Mouse (Mus musculus) adrenal gland, adult 18-20 months (tissue): ENCODE measurements at regions not wholly inside any gene's neighbourhood (a gene's known extent, or its start where the extent isn't known, plus 50 kb on each side); places are given as distances from the start of the nearest gene placed in this dataset.
A peak's percentile ranks its signal among the peaks of the same experiment; 100 is the strongest.

ENCODE experiments used
- DNase-seq, 2 experiments: peaks; one replicate each; pipeline ENCODE4 v3.0.0; 2021 to 2022; ENCODE audit warnings: low spot score in 2 of 2

DNA sequence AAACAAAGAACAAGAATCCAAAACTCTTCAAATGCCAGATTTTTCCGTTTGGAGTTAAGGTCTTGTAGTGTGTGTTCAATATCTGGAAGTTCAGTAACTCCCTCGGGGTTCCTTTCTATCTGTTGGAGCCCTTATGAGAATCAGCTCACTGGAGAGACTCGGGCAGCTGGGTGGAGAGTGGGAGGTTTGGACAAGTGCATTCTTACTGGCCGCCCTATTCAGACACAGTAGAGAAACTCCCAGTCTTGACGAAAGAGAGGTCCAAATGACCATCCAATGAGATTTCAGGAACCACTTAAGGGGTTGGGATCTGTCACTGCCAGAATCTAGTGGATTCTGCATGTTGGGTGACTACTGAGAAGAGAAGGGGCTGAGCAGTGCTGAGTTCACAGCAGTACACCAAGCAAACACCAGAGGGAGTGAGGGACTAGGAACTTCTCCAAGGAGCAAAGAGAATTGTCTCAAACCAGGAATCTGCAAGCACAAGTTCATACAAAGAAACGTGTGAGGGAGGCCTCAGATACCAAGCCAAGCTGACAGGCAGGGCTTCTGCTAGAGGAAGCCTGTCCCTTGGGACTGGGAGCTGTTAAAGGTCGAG is 310.0 kb upstream of the Magi2 start:
- peak; percentile 32 to 42 for DNase-seq

DNA sequence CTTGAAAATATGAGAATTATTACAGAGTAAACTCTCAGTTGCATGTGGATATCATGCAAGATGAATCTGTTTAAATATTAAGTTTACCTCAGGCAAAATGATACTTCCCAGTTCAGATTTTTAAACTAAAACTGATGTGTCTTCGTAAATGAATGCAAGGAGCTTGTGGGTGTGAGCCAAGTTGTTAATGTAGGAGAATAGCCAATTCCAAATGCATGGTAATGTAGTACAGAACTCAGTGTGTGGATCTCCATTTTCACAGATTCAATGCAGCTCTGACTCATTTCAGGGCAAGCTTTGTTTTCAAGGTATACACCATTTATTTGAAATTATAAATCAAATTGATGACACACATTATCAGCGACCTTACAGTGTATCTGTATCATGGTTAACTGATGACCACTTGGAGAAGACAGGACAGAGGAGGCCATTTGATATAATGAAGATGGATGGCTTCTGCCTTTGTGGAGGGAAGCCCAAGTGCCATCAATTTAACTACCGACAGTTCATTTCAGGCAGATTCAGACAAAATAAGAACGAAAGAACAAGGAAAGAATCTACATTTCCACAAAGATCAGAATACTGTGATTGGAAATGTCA is 272.9 kb upstream of the Magi2 start:
- no peak for DNase-seq
